Mouse (Mus musculus) frontal cortex, adult 2 months (tissue): ENCODE measurements around the gene S100a3. TPM values are rescaled to one million over a fixed set of nuclear protein-coding genes. Genes with fewer than 3 reads are reported as not detected.

Source experiments
- DNase-seq, 2 experiments: peaks; one replicate each; pipeline ENCODE4 v3.0.0; 2022; ENCODE audit warnings: low spot score in 1 of 2; ENCODE audit errors: extremely low spot score in 1 of 2
- polyA plus RNA-seq: library from polyadenylated mRNA; depleted of rRNA; stranded (reverse); fragments of >200 nt; gene quantifications from 2 replicates; pipeline ENCODE4 v1.2.3, GENCODE M21; 2012; rRNA removed

Gene S100a3
- polyA plus RNA-seq, 1 experiment: 3.4 TPM

DNA sequence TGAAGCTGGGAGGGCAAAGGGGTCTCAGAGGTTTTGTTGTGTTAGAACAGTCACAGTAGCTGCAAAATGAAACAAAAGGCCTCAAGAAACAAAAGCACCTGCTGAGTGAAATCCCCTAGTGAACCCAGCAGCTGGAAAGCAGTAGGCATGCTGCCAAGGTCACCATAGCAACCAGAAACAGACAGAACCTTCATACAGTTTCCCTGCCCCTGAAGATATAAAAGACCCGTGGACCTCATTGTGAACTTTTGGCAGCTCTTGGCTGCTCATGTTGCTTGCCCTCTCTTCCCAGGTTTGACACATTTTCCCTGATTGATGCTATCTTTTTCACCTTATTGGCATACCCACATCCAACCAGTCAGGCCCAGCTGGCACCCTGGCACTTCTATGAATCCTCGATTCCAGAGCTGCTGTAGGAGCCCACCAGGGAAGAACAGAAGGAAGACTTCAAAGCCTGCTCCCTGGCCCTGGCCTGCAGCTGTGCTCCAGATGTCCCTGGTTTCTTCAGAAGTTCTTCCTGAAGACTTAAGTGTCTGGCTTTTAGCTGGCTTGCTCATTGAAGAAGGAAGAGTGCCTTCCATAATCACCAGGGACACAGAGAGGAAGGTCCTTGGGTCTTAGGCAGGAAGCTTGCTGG lies 63.2 kb downstream of the S100a3 start:
- peak in 1 of 2 experiments; percentile 64 for DNase-seq

GRCm38 (mm10) chr3:90625496-90625895 lies 65.1 kb downstream of the S100a3 start:
- no peak for DNase-seq

GRCm38 (mm10) chr3:90626266-90627021 lies 66.1 kb downstream of the S100a3 start:
- DNase-seq: no peak

DNA sequence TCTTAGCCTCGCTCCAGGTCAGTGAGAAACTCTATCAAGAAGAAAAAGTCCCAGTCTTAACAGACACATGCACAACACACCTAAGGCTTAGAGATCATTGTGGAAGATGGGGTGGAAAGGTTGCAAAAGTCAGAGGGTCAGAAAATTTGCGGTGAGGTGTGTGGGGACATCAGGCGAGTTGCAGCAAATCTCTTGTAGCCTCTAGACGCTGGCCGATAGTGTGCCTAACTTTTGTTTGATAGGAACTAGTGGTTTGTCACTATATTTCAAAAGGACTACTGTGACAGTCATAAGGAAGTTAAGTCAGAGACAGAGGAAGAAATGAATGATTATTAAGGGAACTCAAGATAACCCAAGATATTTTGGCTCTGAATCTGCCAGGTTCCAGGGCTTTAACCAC lies 67.0 kb downstream of the S100a3 start:
- DNase-seq: no peak

DNA sequence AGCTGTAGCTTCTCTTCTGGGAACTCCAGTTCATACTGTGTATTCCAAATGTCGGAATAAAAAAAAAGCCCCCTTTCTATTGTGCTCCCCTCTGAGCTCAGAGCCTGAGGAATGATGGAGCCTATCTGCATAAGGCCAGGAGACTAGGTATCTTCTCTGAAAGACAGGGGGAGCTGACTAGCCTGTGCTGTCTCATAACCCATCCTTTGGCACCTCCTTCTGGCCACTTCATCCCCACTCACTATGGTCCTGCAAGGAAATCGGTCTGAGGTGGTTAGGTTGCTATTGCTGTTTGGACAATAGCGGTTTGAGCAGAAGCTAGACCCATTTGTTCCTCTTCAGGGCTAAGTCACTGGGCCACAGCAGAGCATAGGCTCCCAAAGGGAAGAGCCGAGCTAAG lies 67.4 kb downstream of the S100a3 start:
- no peak for DNase-seq

DNA sequence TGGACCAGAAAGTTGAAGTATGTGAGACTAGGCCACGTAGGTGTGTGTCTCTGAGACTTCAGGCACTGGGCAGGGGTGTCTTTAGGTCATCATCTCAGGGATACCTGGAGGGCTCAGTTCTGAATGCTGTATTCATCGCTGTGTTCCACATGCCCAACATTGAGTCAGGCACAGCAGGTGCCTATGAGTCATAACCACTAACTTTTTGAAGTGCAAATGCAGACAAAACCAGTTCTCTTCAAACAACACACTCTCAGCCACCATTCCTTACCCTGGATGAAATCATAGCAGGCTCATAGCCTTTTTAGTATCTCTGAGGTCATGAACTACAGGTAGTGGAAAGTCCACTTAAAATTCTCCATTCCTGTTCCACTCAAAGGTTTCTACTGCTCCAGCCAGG lies 68.9 kb downstream of the S100a3 start:
- DNase-seq: no peak

DNA sequence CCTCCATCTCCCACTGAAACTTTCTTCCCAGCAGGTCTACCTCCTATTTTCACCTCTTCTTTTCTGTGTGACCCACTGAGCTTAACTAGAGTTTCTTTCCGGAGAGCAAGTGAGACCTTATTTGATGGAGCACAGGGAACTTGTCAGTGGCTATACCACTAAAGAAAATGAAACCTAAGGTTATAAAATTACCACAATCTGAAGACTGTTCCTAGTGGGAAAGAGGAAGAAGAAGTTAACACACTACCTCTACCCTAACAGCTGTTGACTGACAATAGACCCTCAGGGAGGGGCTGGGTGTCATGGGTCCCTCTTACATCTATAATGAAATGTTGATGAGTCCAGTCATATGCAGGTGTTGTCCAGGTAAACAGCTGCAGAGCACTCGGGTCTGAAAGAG lies 71.6 kb downstream of the S100a3 start:
- DNase-seq: no peak

DNA sequence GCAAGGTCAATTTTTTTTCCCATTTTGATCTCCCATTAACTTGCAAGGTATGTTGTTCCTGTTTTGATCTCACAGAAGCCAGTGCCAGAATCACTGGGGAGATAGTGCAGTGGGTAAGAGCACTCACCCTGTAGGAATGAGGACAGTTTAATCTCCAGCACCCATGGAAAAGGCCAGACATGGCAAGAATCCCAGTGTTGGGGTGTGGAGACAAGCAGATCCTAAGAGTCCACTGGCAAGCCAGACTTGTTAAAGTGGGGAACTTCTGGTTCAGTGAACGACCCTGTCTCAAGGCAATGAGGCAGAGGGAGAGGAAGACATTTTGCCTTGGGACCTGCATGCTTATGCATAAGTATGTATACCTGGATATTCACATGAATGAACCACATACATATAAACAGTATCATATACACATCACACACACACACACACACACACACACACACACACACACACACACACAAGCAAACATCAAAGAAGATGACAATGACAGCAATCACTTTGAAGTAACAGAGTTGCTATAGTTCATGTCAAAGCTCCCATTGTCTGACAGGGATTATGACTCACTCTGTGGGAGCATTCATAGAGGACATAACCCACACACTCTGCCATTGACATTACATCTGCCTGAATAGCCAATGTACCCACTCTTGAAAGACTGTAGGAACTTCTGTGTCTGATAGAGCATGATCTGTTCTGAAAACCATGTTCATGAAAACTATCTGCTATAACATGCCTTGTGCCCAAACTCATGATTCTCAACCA lies 78.3 kb downstream of the S100a3 start:
- no peak for DNase-seq

GRCm38 (mm10) chr3:90639511-90640154 lies 79.3 kb downstream of the S100a3 start:
- DNase-seq: no peak

GRCm38 (mm10) chr3:90640981-90641380 lies 80.6 kb downstream of the S100a3 start:
- DNase-seq: no peak

GRCm38 (mm10) chr3:90644220-90644619 lies 83.8 kb downstream of the S100a3 start:
- peak in 1 of 2 experiments; percentile 63 for DNase-seq

GRCm38 (mm10) chr3:90647291-90647690 lies 86.9 kb downstream of the S100a3 start:
- DNase-seq: no peak

DNA sequence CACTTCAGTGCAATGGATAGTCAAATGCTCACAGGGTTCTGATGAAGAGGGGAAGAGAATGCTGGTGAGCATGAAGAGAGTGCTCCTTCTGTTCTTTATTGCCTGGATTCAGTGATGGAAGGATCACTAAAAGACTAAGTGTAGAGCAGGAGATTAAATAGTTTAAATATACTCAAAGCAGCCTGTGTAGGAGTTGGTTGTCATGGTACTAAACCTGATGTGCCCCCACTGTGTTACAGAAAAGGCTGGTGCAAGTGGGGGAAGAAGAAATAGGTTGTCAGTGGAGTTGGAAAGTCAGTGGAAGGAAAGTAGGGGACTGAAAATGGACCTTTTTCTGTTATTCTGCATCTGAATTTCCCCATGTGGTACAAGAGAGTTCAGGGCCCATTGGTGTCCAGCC lies 88.6 kb downstream of the S100a3 start:
- peak; percentile 33 to 58 for DNase-seq

DNA sequence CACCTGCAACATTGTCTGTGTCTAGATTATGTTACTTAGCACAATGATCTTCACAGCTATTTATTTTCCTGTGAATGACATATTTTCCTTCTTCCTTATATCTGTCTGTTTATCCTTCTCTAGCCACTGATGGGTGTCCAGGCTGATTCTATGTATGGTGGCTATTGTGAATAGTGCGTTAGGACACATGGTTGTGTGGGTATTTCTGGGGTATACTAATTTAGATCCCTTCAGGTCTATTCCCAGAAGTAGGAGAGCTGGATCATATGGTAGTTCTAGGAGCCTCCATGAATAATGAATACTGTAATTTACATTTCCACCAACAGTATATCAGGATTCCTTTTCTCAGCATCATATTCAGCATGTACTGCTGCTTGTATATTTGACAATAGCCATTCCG lies 89.5 kb downstream of the S100a3 start:
- no peak for DNase-seq

Other genes starting within 250 kb of the S100a3 start
- gene Slc27a3, start 170.6 kb upstream of the S100a3 start, polyA plus RNA-seq: 7.9 and 8.4 TPM in 2 replicates
- gene Ints3, start 127.0 kb upstream of the S100a3 start, polyA plus RNA-seq: 44.3 and 49.0 TPM in 2 replicates
- 24.0 and 27.2 TPM in 2 replicates for gene Npr1, start 94.7 kb upstream of the S100a3 start, polyA plus RNA-seq
- gene Ilf2, start 84.5 kb upstream of the S100a3 start, polyA plus RNA-seq: 84.3 and 89.2 TPM in 2 replicates
- gene Snapin, start 69.5 kb upstream of the S100a3 start, polyA plus RNA-seq: 76.1 and 78.7 TPM in 2 replicates
- gene Chtop, start 51.1 kb upstream of the S100a3 start, polyA plus RNA-seq: 136 and 140 TPM in 2 replicates
- 307 and 323 TPM in 2 replicates for gene S100a1, start 46.2 kb upstream of the S100a3 start, polyA plus RNA-seq
- gene S100a13, start 46.1 kb upstream of the S100a3 start, polyA plus RNA-seq: 62.0 and 66.7 TPM in 2 replicates
- gene S100a14, start 33.7 kb upstream of the S100a3 start, polyA plus RNA-seq: not detected in 2 replicates
- 119 and 133 TPM in 2 replicates for gene S100a16, start 23.3 kb upstream of the S100a3 start, polyA plus RNA-seq
- gene S100a2, start 29.7 kb downstream of the S100a3 start, polyA plus RNA-seq: not detected in 2 replicates
- not detected in 2 replicates for gene Gm42674, start 41.3 kb downstream of the S100a3 start, polyA plus RNA-seq
- gene S100a4, start 43.2 kb downstream of the S100a3 start, polyA plus RNA-seq: 13.9 and 14.5 TPM in 2 replicates
- 186 and 213 TPM in 2 replicates for gene S100a5, start 47.9 kb downstream of the S100a3 start, polyA plus RNA-seq
- gene S100a6, start 52.3 kb downstream of the S100a3 start, polyA plus RNA-seq: 50.6 and 60.9 TPM in 2 replicates
- gene S100a7a, start 93.4 kb downstream of the S100a3 start, polyA plus RNA-seq: 0.70 and 0.76 TPM in 2 replicates
- 1.9 and 3.7 TPM in 2 replicates for gene S100a8, start 108.4 kb downstream of the S100a3 start, polyA plus RNA-seq
- gene S100a9, start 135.1 kb downstream of the S100a3 start, polyA plus RNA-seq: 2.0 and 6.7 TPM in 2 replicates
- not detected in 2 replicates for gene Pglyrp4, start 166.3 kb downstream of the S100a3 start, polyA plus RNA-seq
- gene Gm5849, start 217.3 kb downstream of the S100a3 start, polyA plus RNA-seq: not detected in 2 replicates